Mouse (Mus musculus): ENCODE data around the gene Lhpp.

- no peak for TF ChIP-seq EP300 (IDR thresholded peaks at IDR 0.05; ENCODE audit: low read depth)
- TF ChIP-seq CTCF (IDR thresholded peaks at IDR 0.05; ENCODE audit: low read depth): no peak
Measured at GRCm38 (mm10) chr7:132600026-132600425, 10.4 kb upstream of the Lhpp start.
